Mouse (Mus musculus) testis, adult 2 months (tissue): ENCODE data around the gene Hk1. TPM values are rescaled to one million over a fixed set of nuclear protein-coding genes. Genes with fewer than 3 reads are reported as not detected.
A peak's percentile ranks its signal among the peaks of the same experiment; 100 is the strongest.

Experiments
- H3K27ac ChIP-seq: fragments of 200-500 bp; 2 replicates; pipeline ENCODE4 v1.5.1; 2012; ENCODE audit warnings: low read depth, low read length; ENCODE audit not compliant: control insufficient read depth, insufficient read depth
- H3K27me3 ChIP-seq: fragments of 200-500 bp; 2 replicates; pipeline ENCODE4 v1.6.1; 2012; ENCODE audit warnings: mild to moderate bottlenecking, low read length, moderate library complexity; ENCODE audit not compliant: control insufficient read depth, insufficient read depth
- H3K36me3 ChIP-seq: fragments of 200-500 bp; 2 replicates; pipeline ENCODE4 v1.6.1; 2012; ENCODE audit warnings: mild to moderate bottlenecking, low read length; ENCODE audit not compliant: control insufficient read depth, insufficient read depth
- H3K4me1 ChIP-seq: fragments of 200-500 bp; 2 replicates; pipeline ENCODE4 v1.6.1; 2012; ENCODE audit warnings: low read length; ENCODE audit not compliant: control insufficient read depth, insufficient read depth
- H3K4me3 ChIP-seq: fragments of 200-500 bp; 2 replicates; pipeline ENCODE4 v1.5.1; 2012; ENCODE audit warnings: low read depth, mild to moderate bottlenecking, low read length, moderate library complexity, mixed read lengths; ENCODE audit not compliant: control insufficient read depth
- CTCF ChIP-seq: fragments of 200-500 bp; IDR thresholded peaks from 2 replicates; pipeline ENCODE4 v1.5.1; 2012; ENCODE audit warnings: low read depth, mild to moderate bottlenecking, inconsistent platforms, low read length, moderate library complexity; ENCODE audit not compliant: control insufficient read depth, insufficient read depth, insufficient replicate concordance
- POLR2A ChIP-seq: fragments of 200-500 bp; IDR thresholded peaks from 2 replicates; pipeline ENCODE4 v1.6.1; 2012; ENCODE audit warnings: low read depth, mild to moderate bottlenecking, inconsistent platforms, low read length, moderate library complexity; ENCODE audit not compliant: control insufficient read depth
- polyA plus RNA-seq: library from polyadenylated mRNA; depleted of rRNA; stranded (reverse); fragments of >200 nt; gene quantifications from 2 replicates; pipeline ENCODE4 v1.2.3, GENCODE M21; 2012

Gene Hk1
- polyA plus RNA-seq, 1 experiment, result 878 TPM

DNA sequence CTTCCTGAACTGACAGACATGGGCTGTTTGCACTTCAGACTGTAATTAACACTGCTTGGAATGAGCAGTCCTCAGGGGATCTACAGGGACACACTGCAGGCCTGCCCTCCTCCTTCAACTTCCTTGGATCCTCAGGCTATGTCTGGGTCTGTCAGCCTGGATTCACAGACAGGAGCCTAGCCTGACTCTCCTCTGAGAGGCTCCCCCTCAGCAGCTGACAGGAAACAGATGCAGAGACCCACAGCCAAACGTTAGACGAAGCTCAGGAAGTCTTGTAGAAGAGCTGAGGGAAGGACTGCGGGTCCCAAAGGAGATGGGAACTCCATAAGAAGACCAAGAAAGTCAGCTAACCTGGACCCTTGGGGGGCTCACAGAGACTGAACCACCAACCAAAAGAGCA, 73.2 kb downstream of the Hk1 start:
- no peaks in the 10 kb centered on the region for H3K27me3 ChIP-seq
- H3K27ac ChIP-seq, result no peak overlapping the region
- no peaks in the 10 kb centered on the region for H3K4me1 ChIP-seq
- TF ChIP-seq POLR2A, result no peak
- no peak for TF ChIP-seq CTCF
- H3K36me3 ChIP-seq, result no peaks in the 10 kb centered on the region
- no peak overlapping the region for H3K4me3 ChIP-seq

DNA sequence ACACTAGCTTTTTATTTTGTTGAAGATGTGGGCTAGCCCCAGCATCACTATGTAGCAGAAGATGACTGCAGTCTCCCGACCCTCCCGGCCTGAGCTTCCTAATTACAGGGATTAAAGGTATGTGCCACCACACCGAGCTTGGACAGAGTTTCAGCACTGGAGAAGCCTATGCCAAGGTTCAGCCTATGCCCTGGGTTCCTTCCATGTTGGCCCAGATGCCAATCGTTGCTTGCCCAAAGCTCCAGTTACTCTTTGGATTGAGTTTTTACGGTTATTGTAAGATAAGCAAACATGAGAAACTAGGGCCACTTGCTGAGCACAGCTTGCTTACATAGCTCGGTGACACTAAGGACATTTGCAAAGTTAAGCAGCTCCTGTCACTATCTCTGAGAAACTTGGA, 74.6 kb downstream of the Hk1 start:
- no peak overlapping the region for H3K4me3 ChIP-seq

DNA sequence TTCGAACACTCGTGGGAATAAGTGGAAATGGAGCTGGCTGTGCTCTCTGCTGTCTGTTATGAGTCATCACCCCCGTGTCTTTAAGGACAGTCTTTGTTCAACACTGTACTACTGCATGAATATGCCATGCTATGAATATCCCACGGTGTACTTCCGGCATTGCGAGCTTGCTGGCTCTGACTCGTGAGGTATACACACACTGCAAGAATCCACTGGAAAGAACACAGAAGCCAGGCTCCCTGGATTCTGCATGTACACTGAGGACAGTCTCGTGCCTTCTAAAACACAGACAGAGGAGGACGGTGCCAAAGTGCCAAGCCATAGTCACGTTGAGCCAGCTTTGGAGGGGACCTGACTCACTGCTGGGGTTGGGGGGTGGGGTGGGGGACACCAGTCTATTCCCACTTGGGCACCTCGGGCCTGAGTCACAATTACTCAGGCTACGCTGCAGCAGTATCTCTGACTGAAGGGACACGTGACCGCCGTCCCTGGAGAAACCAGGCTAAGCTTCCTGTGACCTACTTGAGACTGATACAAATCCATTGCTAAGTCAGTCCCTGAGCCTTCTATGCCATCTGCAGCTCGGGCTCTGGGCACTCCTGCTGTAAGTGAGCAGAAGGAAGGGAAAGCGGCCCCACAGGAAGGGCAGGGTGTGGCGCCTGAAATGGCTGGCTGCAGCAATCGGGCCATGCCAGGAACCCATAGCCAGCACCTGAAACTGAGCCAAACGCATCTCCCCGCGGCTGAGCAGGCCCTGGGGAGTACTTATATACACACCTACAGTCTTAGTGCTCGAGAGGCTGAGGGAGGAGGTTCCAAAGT, 79.5 kb downstream of the Hk1 start:
- H3K4me3 ChIP-seq, result no peak overlapping the region
- peaks cover 5% of the 10 kb centered on the region; the same call in 1 of the 2 replicates for H3K4me1 ChIP-seq
- H3K27ac ChIP-seq, result no peak overlapping the region

More for the DNA sequence above, 74.6 kb downstream of the Hk1 start:
- Histone ChIP-seq H3K36me3 (no peaks in the 10 kb centered on the region), H3K27ac (no peak overlapping the region), H3K27me3 (no peaks in the 10 kb centered on the region), H3K4me1 (no peaks in the 10 kb centered on the region)
- TF ChIP-seq POLR2A, result no peak
- TF ChIP-seq CTCF, result no peak

DNA sequence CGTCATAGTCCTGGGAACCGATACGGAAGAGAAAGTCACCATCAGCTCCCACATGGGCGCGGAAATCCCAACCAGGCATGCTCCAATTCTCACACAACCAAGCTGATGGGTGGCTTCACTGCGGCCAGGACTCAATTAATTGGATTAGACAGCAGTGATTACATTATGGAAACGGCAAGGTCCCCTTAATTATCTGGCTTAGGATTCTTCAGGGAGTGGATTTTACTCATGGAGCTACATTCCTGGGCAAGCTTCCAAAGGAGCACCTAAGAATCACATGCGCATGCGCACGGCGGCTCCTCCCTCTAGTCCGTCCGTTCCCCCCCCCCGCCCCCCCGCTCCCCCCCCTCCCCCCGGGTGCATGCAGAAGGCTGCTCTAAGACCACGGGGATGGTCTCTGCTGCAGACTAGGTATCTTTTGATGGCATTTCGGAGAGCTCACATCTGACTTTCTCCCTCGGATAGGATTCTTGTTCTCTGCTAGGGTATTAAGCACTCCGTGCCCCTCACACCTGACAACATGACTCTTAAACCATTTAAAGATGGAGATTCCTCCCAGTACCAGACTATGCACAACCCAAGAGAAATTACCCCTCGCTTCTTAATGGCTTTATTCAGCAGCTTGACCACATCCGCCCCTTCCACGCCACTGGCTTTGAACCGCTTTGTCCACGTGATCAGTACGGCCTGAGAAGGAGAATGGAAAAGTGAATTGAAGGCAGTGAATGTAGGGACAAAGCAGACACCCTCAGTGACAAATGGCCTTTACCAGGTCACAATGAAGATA, 83.4 kb downstream of the Hk1 start:
- no peak for TF ChIP-seq POLR2A
- TF ChIP-seq CTCF, result no peak
- Histone ChIP-seq H3K36me3 (no peaks in the 10 kb centered on the region), H3K4me3 (peak overlapping the region; percentile 7), H3K4me1 (peaks cover 5% of the 10 kb centered on the region; the same call in 1 of the 2 replicates), H3K27ac (no peak overlapping the region), H3K27me3 (no peaks in the 10 kb centered on the region)

More for the DNA sequence above, 79.5 kb downstream of the Hk1 start:
- Histone ChIP-seq H3K27me3 (no peaks in the 10 kb centered on the region), H3K36me3 (no peaks in the 10 kb centered on the region)
- TF ChIP-seq CTCF, result no peak
- no peak for TF ChIP-seq POLR2A

DNA sequence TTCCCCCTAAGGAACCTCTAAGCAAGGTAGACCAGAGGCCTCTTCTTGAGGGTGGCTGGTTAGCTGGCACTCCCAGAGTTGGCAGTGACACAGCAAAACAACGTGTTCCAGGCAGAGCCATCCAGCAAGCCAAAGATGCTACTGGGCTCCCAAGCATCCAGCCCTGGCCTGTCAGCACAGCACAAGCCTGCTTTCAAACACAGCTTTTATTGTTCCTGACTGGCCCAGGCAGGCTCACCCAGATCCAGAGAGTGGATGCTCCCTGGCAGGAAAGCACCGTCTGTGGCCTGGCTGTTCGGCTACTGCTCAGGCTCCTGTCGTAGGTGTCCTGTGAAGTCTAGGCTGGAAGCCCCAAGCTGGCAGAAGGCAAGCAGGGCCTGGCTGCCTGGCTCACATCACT, 85.6 kb downstream of the Hk1 start:
- no peaks in the 10 kb centered on the region for H3K36me3 ChIP-seq
- TF ChIP-seq POLR2A (no peak), CTCF (no peak)
- no peak overlapping the region for H3K27ac ChIP-seq
- H3K27me3 ChIP-seq, result no peaks in the 10 kb centered on the region
- H3K4me1 ChIP-seq, result peaks cover 5% of the 10 kb centered on the region; the same call in 1 of the 2 replicates
- no peak overlapping the region for H3K4me3 ChIP-seq

DNA sequence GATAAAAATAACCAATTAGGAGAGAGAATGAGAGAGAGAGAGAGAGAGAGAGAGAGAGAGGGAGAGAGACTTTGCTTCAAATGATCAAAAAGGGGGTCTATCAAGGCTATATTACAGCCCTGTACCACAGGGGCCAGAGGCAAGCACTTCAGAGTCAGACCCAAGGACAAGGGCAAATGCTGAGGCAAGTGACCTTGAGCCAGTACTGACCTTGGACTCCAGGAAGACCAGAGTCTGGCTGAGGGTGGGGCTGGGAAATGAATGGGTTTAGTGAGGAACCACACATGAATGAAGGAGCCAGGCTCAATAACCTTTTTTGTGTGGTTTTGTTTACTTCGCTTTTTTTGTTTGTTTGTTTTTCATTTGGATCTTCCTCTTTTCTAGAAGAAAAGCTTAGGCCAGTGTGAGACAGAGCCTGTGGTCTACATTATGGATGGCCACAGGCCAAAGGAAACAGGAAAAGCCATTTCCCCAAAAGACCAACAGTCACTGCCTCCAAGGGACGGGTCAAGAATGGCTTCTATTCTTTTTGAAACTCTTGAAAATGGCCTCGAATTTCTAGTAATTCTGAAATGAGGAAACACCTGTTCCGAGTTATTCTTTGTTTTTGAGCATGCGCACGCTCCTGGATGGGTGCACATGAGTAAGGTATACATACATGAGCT, 92.1 kb downstream of the Hk1 start:
- TF ChIP-seq POLR2A (no peak), CTCF (no peak)
- no peaks in the 10 kb centered on the region for H3K36me3 ChIP-seq
- H3K27me3 ChIP-seq, result no peaks in the 10 kb centered on the region
- no peak overlapping the region for H3K27ac ChIP-seq
- H3K4me1 ChIP-seq, result no peaks in the 10 kb centered on the region
- no peak overlapping the region for H3K4me3 ChIP-seq
